Mouse (Mus musculus) brain, embryonic 14.5 days (tissue): ENCODE measurements around the gene Ly6g6f. TPM values are rescaled to one million over a fixed set of nuclear protein-coding genes. Genes with fewer than 3 reads are reported as not detected.

Experiments used
- DNase-seq: peaks from one replicate; pipeline ENCODE4 v3.0.0-alpha.2; 2011; ENCODE audit warnings: low read depth
- CTCF ChIP-seq: fragments of 200-500 bp; IDR thresholded peaks from 2 replicates; pipeline ENCODE4 v1.5.1; 2012; ENCODE audit warnings: inconsistent platforms, mild to moderate bottlenecking, moderate library complexity, borderline replicate concordance; ENCODE audit not compliant: insufficient read depth, insufficient read length; ENCODE audit errors: extremely low read depth
- POLR2A ChIP-seq: fragments of 200-500 bp; IDR thresholded peaks from 2 replicates; pipeline ENCODE4 v1.6.1; 2012; ENCODE audit warnings: mild to moderate bottlenecking, inconsistent platforms, borderline replicate concordance; ENCODE audit not compliant: poor library complexity, insufficient read depth, insufficient read length, severe bottlenecking; ENCODE audit errors: extremely low read depth
- polyA plus RNA-seq: library from polyadenylated mRNA; depleted of rRNA; stranded (reverse); fragments of >200 nt; gene quantifications from 2 replicates; pipeline ENCODE4 v1.2.3, GENCODE M21; 2012

Gene Ly6g6f
- polyA plus RNA-seq, 1 experiment, result 0.30 TPM

DNA sequence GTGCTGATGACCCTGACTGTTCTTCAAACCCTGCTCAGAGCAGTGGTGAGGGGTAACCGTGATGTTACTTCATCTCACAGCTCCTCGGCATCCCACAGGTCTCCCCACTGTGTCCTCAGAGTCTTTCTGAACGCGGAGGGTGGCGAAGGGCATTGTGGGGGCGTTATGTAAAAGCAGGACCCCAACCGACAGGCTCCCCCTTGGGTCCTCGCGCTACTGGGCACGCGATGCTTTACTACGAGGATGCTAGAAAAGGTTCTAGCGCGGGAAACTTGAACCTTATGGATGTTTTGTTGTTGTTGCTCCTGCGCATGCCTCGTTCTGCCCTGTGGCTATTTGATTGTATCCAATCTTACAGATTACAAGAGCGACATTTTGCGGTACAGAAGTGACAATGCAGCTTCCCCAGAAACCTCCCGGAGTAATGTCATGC, 36.5 kb upstream of the Ly6g6f start, which contains the start of gene Csnk2b:
Gene Csnk2b, minus strand, starts transcription at position 183 of the 433 bp plus-strand sequence.
- TF ChIP-seq POLR2A (no peak), CTCF (peak; percentile 36; the same call in 1 of the 2 replicates)
- peak; percentile 92 for DNase-seq

DNA sequence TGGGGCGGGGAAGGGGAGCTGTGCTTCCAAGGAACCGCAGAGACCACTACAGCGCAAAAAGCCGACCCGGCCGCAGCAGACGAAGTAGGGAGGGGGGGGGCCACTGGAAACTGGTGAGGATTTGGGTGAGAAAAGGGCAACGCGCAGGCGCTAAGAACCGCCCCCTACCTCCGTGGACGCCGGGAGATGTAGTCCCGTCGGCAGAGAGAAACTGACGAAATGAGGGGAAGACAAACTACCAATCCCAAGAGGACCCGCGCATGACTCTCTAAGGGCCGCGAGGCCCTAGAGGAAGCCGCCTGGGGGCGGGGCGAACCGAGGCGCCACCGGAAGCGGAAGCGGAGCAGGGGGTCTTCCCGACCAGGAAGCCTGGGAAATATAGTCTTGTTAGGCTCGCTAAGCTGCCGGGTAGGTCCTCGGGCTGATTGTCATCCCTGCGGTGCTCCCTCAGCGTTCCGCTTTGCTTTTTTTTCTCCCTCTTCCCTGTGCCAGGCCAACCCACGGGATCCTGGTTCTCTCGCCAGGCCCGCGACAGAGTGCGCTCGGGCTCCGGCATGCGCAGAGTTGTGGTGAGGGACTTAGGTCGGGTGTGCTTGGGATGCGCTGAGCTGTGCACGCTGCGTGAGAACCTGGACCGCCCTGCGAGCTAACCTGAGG, 35.9 kb upstream of the Ly6g6f start, which contains the start of gene Gpank1:
Gene Gpank1, plus strand, starts transcription at position 313 of the 657 bp plus-strand sequence.
- peak; percentile 100 for DNase-seq
- TF ChIP-seq CTCF (no peak), POLR2A (peak; percentile 53; the same call in 1 of the 2 replicates)

GRCm38 (mm10) chr17:35120745-35121142, 35.3 kb upstream of the Ly6g6f start:
- TF ChIP-seq POLR2A, result no peak
- no peak for TF ChIP-seq CTCF
- no peak for DNase-seq

GRCm38 (mm10) chr17:35115046-35116019, 29.9 kb upstream of the Ly6g6f start, which contains the start of gene Ly6g5b:
Gene Ly6g5b, minus strand, starts transcription at chr17:35115428.
- no peak for DNase-seq
- TF ChIP-seq CTCF, result peak; percentile 40; the same call in 1 of the 2 replicates
- no peak for TF ChIP-seq POLR2A

- no peak for DNase-seq
- TF ChIP-seq POLR2A (no peak), CTCF (no peak)
These were observed 26.4 kb upstream of the Ly6g6f start for GRCm38 (mm10) chr17:35111774-35112173.

- TF ChIP-seq CTCF (no peak), POLR2A (no peak)
- DNase-seq, result no peak
These were observed 22.7 kb upstream of the Ly6g6f start, which contains the start of gene Ly6g5c for GRCm38 (mm10) chr17:35108097-35108496. Gene Ly6g5c, plus strand, starts transcription at chr17:35108279.

- peak; percentile 48 for DNase-seq
- TF ChIP-seq POLR2A (no peak), CTCF (no peak; the same call in 1 of the 2 replicates)
These were observed 21.1 kb upstream of the Ly6g6f start for GRCm38 (mm10) chr17:35106522-35106921.

GRCm38 (mm10) chr17:35105740-35106389, 20.5 kb upstream of the Ly6g6f start:
- TF ChIP-seq CTCF, result peak; percentile 66
- no peak for TF ChIP-seq POLR2A
- peak; percentile 68 for DNase-seq

GRCm38 (mm10) chr17:35104754-35105153, 19.3 kb upstream of the Ly6g6f start:
- TF ChIP-seq POLR2A (no peak), CTCF (no peak)
- DNase-seq, result no peak

- no peak for DNase-seq
- TF ChIP-seq POLR2A (no peak), CTCF (no peak)
These were observed 18.7 kb upstream of the Ly6g6f start for GRCm38 (mm10) chr17:35104079-35104478.
